Mouse (Mus musculus): ENCODE results near the gene Prr22.
A peak's percentile ranks its signal among the peaks of the same experiment; 100 is the strongest.

The Prr22 gene

GRCm38 (mm10) chr17:56805784-56806183 lies 35.7 kb downstream of the Prr22 start:
- DNase-seq (ENCODE audit: low spot score in 2 of 2): no peak

- DNase-seq (ENCODE audit: low spot score in 2 of 2): peak; percentile 26 to 45
Observed at GRCm38 (mm10) chr17:56808518-56808917, 38.5 kb downstream of the Prr22 start.

GRCm38 (mm10) chr17:56810245-56810644 lies 40.2 kb downstream of the Prr22 start:
- no peak for DNase-seq (ENCODE audit: low spot score in 2 of 2)

GRCm38 (mm10) chr17:56814316-56815056 lies 44.4 kb downstream of the Prr22 start:
- peak; percentile 64 to 66 for DNase-seq (ENCODE audit: low spot score in 2 of 2)

GRCm38 (mm10) chr17:56815057-56815345 lies 45.0 kb downstream of the Prr22 start:
- DNase-seq (ENCODE audit: low spot score in 2 of 2): no peak

GRCm38 (mm10) chr17:56818067-56818636 lies 48.1 kb downstream of the Prr22 start:
- peak; percentile 38 to 49 for DNase-seq (ENCODE audit: low spot score in 2 of 2)

- DNase-seq (ENCODE audit: low spot score in 2 of 2): peak in 1 of 2 experiments; percentile 12
Observed at GRCm38 (mm10) chr17:56819032-56819545, 49.0 kb downstream of the Prr22 start.

GRCm38 (mm10) chr17:56819694-56820111 lies 49.7 kb downstream of the Prr22 start:
- DNase-seq (ENCODE audit: low spot score in 2 of 2): peak; percentile 68 to 72
